Mouse (Mus musculus): ENCODE measurements at regions not wholly inside any gene's neighbourhood (a gene's known extent, or its start where the extent isn't known, plus 50 kb on each side); places are given as distances from the start of the nearest gene placed in this dataset.

GRCm38 (mm10) chr3:45523281-45523680 is 145.1 kb downstream of the Pcdh10 start:
- WGBS, result 67% methylated on average over 4 of the region's 4 CpGs
- H3K9ac ChIP-seq, result no peak overlapping the region
- H3K4me1 ChIP-seq, result no peaks in the 10 kb centered on the region
- no peak overlapping the region for H3K4me2 ChIP-seq (replicated peaks)
- no peak overlapping the region for H3K27ac ChIP-seq (replicated peaks)
- no peak for ATAC-seq (ENCODE audit: insufficient number of reproducible peaks, low FRiP score, low TSS enrichment, low read depth)
- H3K36me3 ChIP-seq, result no peaks in the 10 kb centered on the region
- no peaks in the 10 kb centered on the region for H3K9me3 ChIP-seq (replicated peaks)
- no peaks in the 10 kb centered on the region for H3K27me3 ChIP-seq
- no peak overlapping the region for H3K4me3 ChIP-seq (replicated peaks)

- H3K36me3 ChIP-seq, result no peaks in the 10 kb centered on the region
- no peak overlapping the region for H3K27ac ChIP-seq (replicated peaks)
- 83% methylated on average over 3 of the region's 3 CpGs for WGBS
- H3K9ac ChIP-seq, result no peak overlapping the region
- no peaks in the 10 kb centered on the region for H3K9me3 ChIP-seq (replicated peaks)
- ATAC-seq (ENCODE audit: insufficient number of reproducible peaks, low FRiP score, low TSS enrichment, low read depth), result no peak
- H3K4me1 ChIP-seq, result no peaks in the 10 kb centered on the region
- no peak overlapping the region for H3K4me3 ChIP-seq (replicated peaks)
- no peak overlapping the region for H3K4me2 ChIP-seq (replicated peaks)
- no peaks in the 10 kb centered on the region for H3K27me3 ChIP-seq
These were observed 168.9 kb downstream of the Pcdh10 start for GRCm38 (mm10) chr3:45547091-45547490.

- H3K4me3 ChIP-seq (replicated peaks), result no peak overlapping the region
- no peak for ATAC-seq (ENCODE audit: insufficient number of reproducible peaks, low FRiP score, low TSS enrichment, low read depth)
- 35% methylated on average over 1 of the region's 1 CpGs for WGBS
These were observed 177.5 kb downstream of the Pcdh10 start for GRCm38 (mm10) chr3:45555736-45556135.

GRCm38 (mm10) chr3:45572995-45573394 is 194.8 kb downstream of the Pcdh10 start:
- H3K4me3 ChIP-seq (replicated peaks), result no peak overlapping the region
- 82% methylated on average over 1 of the region's 1 CpGs for WGBS
- H3K27ac ChIP-seq (replicated peaks), result no peak overlapping the region
- no peaks in the 10 kb centered on the region for H3K36me3 ChIP-seq
- no peaks in the 10 kb centered on the region for H3K4me1 ChIP-seq
- ATAC-seq (ENCODE audit: insufficient number of reproducible peaks, low FRiP score, low TSS enrichment, low read depth), result no peak
- H3K9me3 ChIP-seq (replicated peaks), result no peaks in the 10 kb centered on the region
- no peak overlapping the region for H3K4me2 ChIP-seq (replicated peaks)
- H3K9ac ChIP-seq, result no peak overlapping the region
- no peaks in the 10 kb centered on the region for H3K27me3 ChIP-seq

More at GRCm38 (mm10) chr3:45555736-45556135, 177.5 kb downstream of the Pcdh10 start:
- Histone ChIP-seq H3K27ac (replicated peaks) (no peak overlapping the region), H3K4me1 (no peaks in the 10 kb centered on the region), H3K9me3 (replicated peaks) (no peaks in the 10 kb centered on the region), H3K27me3 (no peaks in the 10 kb centered on the region), H3K4me2 (replicated peaks) (no peak overlapping the region), H3K36me3 (no peaks in the 10 kb centered on the region), H3K9ac (no peak overlapping the region)

- Histone ChIP-seq H3K9ac (no peak overlapping the region), H3K9me3 (replicated peaks) (no peaks in the 10 kb centered on the region), H3K4me3 (replicated peaks) (no peak overlapping the region), H3K36me3 (no peaks in the 10 kb centered on the region), H3K4me1 (no peaks in the 10 kb centered on the region), H3K27me3 (no peaks in the 10 kb centered on the region), H3K27ac (replicated peaks) (no peak overlapping the region), H3K4me2 (replicated peaks) (no peak overlapping the region)
- WGBS, result 81% methylated on average over 1 of the region's 1 CpGs
- ATAC-seq (ENCODE audit: insufficient number of reproducible peaks, low FRiP score, low TSS enrichment, low read depth), result no peak
These were observed 198.8 kb downstream of the Pcdh10 start for GRCm38 (mm10) chr3:45577035-45577434.

GRCm38 (mm10) chr3:45593561-45593960 is 215.4 kb downstream of the Pcdh10 start:
- ATAC-seq (ENCODE audit: insufficient number of reproducible peaks, low FRiP score, low TSS enrichment, low read depth), result no peak
- Histone ChIP-seq H3K36me3 (no peaks in the 10 kb centered on the region), H3K9me3 (replicated peaks) (no peaks in the 10 kb centered on the region), H3K4me3 (replicated peaks) (no peak overlapping the region), H3K27me3 (no peaks in the 10 kb centered on the region), H3K4me2 (replicated peaks) (no peak overlapping the region), H3K9ac (no peak overlapping the region), H3K27ac (replicated peaks) (no peak overlapping the region), H3K4me1 (no peaks in the 10 kb centered on the region)
- 8% methylated on average over 1 of the region's 1 CpGs for WGBS

GRCm38 (mm10) chr3:45602278-45602677 is 224.1 kb downstream of the Pcdh10 start:
- H3K9ac ChIP-seq, result no peak overlapping the region
- no peaks in the 10 kb centered on the region for H3K9me3 ChIP-seq (replicated peaks)
- H3K36me3 ChIP-seq, result no peaks in the 10 kb centered on the region
- no peaks in the 10 kb centered on the region for H3K4me1 ChIP-seq
- peak; percentile 65; the same call in 1 of the 2 replicates for ATAC-seq (ENCODE audit: insufficient number of reproducible peaks, low FRiP score, low TSS enrichment, low read depth)
- 71% methylated on average over 2 of the region's 2 CpGs for WGBS
- H3K4me2 ChIP-seq (replicated peaks), result no peak overlapping the region
- no peak overlapping the region for H3K4me3 ChIP-seq (replicated peaks)
- no peaks in the 10 kb centered on the region for H3K27me3 ChIP-seq
- no peak overlapping the region for H3K27ac ChIP-seq (replicated peaks)

GRCm38 (mm10) chr3:45603151-45603550 is 225.0 kb downstream of the Pcdh10 start:
- 76% methylated on average over 5 of the region's 5 CpGs for WGBS
- Histone ChIP-seq H3K4me3 (replicated peaks) (no peak overlapping the region), H3K27ac (replicated peaks) (no peak overlapping the region), H3K36me3 (no peaks in the 10 kb centered on the region), H3K9me3 (replicated peaks) (no peaks in the 10 kb centered on the region), H3K4me1 (no peaks in the 10 kb centered on the region), H3K9ac (no peak overlapping the region), H3K27me3 (no peaks in the 10 kb centered on the region), H3K4me2 (replicated peaks) (no peak overlapping the region)
- ATAC-seq (ENCODE audit: insufficient number of reproducible peaks, low FRiP score, low TSS enrichment, low read depth), result no peak

- Histone ChIP-seq H3K4me2 (replicated peaks) (no peak overlapping the region), H3K4me3 (replicated peaks) (no peak overlapping the region), H3K9me3 (replicated peaks) (no peaks in the 10 kb centered on the region), H3K27me3 (no peaks in the 10 kb centered on the region), H3K4me1 (no peaks in the 10 kb centered on the region), H3K27ac (replicated peaks) (no peak overlapping the region), H3K36me3 (no peaks in the 10 kb centered on the region), H3K9ac (no peak overlapping the region)
- ATAC-seq (ENCODE audit: insufficient number of reproducible peaks, low FRiP score, low TSS enrichment, low read depth), result no peak
These were observed 242.5 kb downstream of the Pcdh10 start for GRCm38 (mm10) chr3:45620729-45621128.

GRCm38 (mm10) chr3:45645856-45646450 is 267.8 kb downstream of the Pcdh10 start:
- H3K9ac ChIP-seq, result no peak overlapping the region
- 86% methylated on average over 6 of the region's 6 CpGs for WGBS
- no peak for ATAC-seq (ENCODE audit: insufficient number of reproducible peaks, low FRiP score, low TSS enrichment, low read depth)
- no peaks in the 10 kb centered on the region for H3K4me1 ChIP-seq
- no peaks in the 10 kb centered on the region for H3K27me3 ChIP-seq
- H3K27ac ChIP-seq (replicated peaks), result no peak overlapping the region
- no peak overlapping the region for H3K4me3 ChIP-seq (replicated peaks)
- no peaks in the 10 kb centered on the region for H3K9me3 ChIP-seq (replicated peaks)
- H3K4me2 ChIP-seq (replicated peaks), result no peak overlapping the region
- H3K36me3 ChIP-seq, result no peaks in the 10 kb centered on the region

GRCm38 (mm10) chr3:45649361-45649760 is 271.2 kb downstream of the Pcdh10 start:
- ATAC-seq (ENCODE audit: insufficient number of reproducible peaks, low FRiP score, low TSS enrichment, low read depth), result no peak

GRCm38 (mm10) chr3:45657023-45657422 is 278.8 kb downstream of the Pcdh10 start:
- no peak overlapping the region for H3K9ac ChIP-seq
- H3K27me3 ChIP-seq, result no peaks in the 10 kb centered on the region
- no peaks in the 10 kb centered on the region for H3K4me1 ChIP-seq
- H3K27ac ChIP-seq (replicated peaks), result no peak overlapping the region
- WGBS, result 82% methylated on average over 5 of the region's 5 CpGs
- no peaks in the 10 kb centered on the region for H3K9me3 ChIP-seq (replicated peaks)
- no peak overlapping the region for H3K4me3 ChIP-seq (replicated peaks)
- ATAC-seq (ENCODE audit: insufficient number of reproducible peaks, low FRiP score, low TSS enrichment, low read depth), result no peak
- no peak overlapping the region for H3K4me2 ChIP-seq (replicated peaks)
- no peaks in the 10 kb centered on the region for H3K36me3 ChIP-seq

More at GRCm38 (mm10) chr3:45649361-45649760, 271.2 kb downstream of the Pcdh10 start:
- no peak overlapping the region for H3K27ac ChIP-seq (replicated peaks)
- H3K27me3 ChIP-seq, result no peaks in the 10 kb centered on the region
- no peak overlapping the region for H3K4me2 ChIP-seq (replicated peaks)
- no peak overlapping the region for H3K9ac ChIP-seq
- no peak overlapping the region for H3K4me3 ChIP-seq (replicated peaks)
- H3K4me1 ChIP-seq, result no peaks in the 10 kb centered on the region
- no peaks in the 10 kb centered on the region for H3K9me3 ChIP-seq (replicated peaks)
- H3K36me3 ChIP-seq, result no peaks in the 10 kb centered on the region

Measured in embryonic facial prominence, embryonic 15.5 days (tissue).